Mouse (Mus musculus) liver, adult 2 months (tissue): ENCODE results near the gene Fars2. TPM values are rescaled to one million over a fixed set of nuclear protein-coding genes. Genes with fewer than 3 reads are reported as not detected.

Experiments
- DNase-seq: peaks from one replicate; pipeline ENCODE4 v3.0.0-alpha.2; 2011; ENCODE audit warnings: low read depth, low spot score; ENCODE audit errors: extremely low read depth
- H3K27ac ChIP-seq: fragments of 200-500 bp; replicated peaks from 2 replicates; pipeline ENCODE4 v1.5.1; 2012; ENCODE audit warnings: low read depth, mild to moderate bottlenecking, control low read depth, inconsistent platforms, low read length; ENCODE audit not compliant: insufficient read depth
- H3K27me3 ChIP-seq: fragments of 200-500 bp; 2 replicates; pipeline ENCODE4 v1.6.1; 2012; ENCODE audit warnings: mild to moderate bottlenecking, moderate library complexity, low read length, inconsistent platforms; ENCODE audit not compliant: control insufficient read depth, insufficient read depth
- H3K36me3 ChIP-seq: fragments of 200-500 bp; 2 replicates; pipeline ENCODE4 v1.6.1; 2012; ENCODE audit warnings: low read length, inconsistent platforms; ENCODE audit not compliant: control insufficient read depth, insufficient read depth
- H3K4me1 ChIP-seq: fragments of 200-500 bp; 2 replicates; pipeline ENCODE4 v1.6.1; 2011; ENCODE audit warnings: low read length; ENCODE audit not compliant: control insufficient read depth, insufficient read depth
- H3K4me3 ChIP-seq: fragments of 200-500 bp; 2 replicates; pipeline ENCODE4 v1.5.1; 2011; ENCODE audit warnings: low read depth, mild to moderate bottlenecking, control low read depth, low read length, moderate library complexity; ENCODE audit not compliant: insufficient read depth
- H3K79me2 ChIP-seq: fragments of 200-500 bp; 2 replicates; pipeline ENCODE4 v1.6.1; 2012; ENCODE audit warnings: inconsistent platforms, mild to moderate bottlenecking, low read length, moderate library complexity; ENCODE audit not compliant: control insufficient read depth, insufficient read depth
- H3K9ac ChIP-seq: fragments of 200-500 bp; 2 replicates; pipeline ENCODE4 v1.6.1; 2012; ENCODE audit warnings: low read depth, mild to moderate bottlenecking, control low read depth, inconsistent platforms, low read length
- CTCF ChIP-seq: fragments of 200-500 bp; IDR thresholded peaks from 2 replicates; pipeline ENCODE4 v1.5.1; 2011; ENCODE audit warnings: low read depth, low read length, control low read depth
- POLR2A ChIP-seq: fragments of 200-500 bp; IDR thresholded peaks from 2 replicates; pipeline ENCODE4 v1.6.1; 2011; ENCODE audit warnings: low read length, control low read depth; ENCODE audit not compliant: insufficient read depth; ENCODE audit errors: extremely low read depth
- WGBS: fragments of 180-500 bp; shearing (Covaris S2); methylation state at CpG from one replicate; pipeline ENCODE4 v1.1.7; 2018; 5-methylcytosine and 5-hydroxymethylcytosine counted together
- polyA plus RNA-seq: library from polyadenylated mRNA; depleted of rRNA; stranded (reverse); fragments of >200 nt; gene quantifications from 2 replicates; pipeline ENCODE4 v1.2.3, GENCODE M21; 2012
- total RNA-seq: library from RNA; depleted of rRNA; stranded (reverse); fragments of >200 nt; gene quantifications from 2 replicates; pipeline ENCODE4 v1.2.3, GENCODE M21; 2014

The Fars2 gene
- total and polyA plus RNA-seq, 2 experiments: 47.1 to 58.4 TPM

DNA sequence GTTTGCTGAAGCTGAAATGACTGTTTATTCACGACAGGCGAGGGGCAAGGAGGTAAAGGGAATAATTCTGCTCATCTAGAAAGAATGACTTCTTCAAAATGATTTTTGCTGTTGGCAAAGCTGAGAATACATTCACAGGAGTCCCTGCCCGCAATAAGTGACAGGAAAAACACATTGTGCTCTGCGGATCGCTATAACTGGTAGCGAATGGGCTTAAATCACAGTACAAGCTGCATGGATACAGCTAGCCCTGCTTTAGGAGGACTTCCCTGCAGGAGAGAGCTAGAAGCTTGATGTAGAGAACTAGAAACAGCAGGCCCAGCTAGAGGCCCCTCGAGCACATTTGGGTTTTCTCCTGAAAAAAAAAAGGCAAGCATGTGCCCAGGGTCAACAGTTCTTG lies 376.6 kb downstream of the Fars2 start:
- no peaks in the 10 kb centered on the region for H3K79me2 ChIP-seq
- H3K4me1 ChIP-seq: peaks cover 12% of the 10 kb centered on the region
- H3K36me3 ChIP-seq: no peaks in the 10 kb centered on the region
- TF ChIP-seq CTCF (no peak), POLR2A (no peak)
- H3K27me3 ChIP-seq: no peaks in the 10 kb centered on the region
- WGBS: 89% methylated on average over 7 of the region's 7 CpGs
- DNase-seq: no peak
- H3K9ac ChIP-seq: no peak overlapping the region
- H3K4me3 ChIP-seq: no peak overlapping the region
- no peak overlapping the region for H3K27ac ChIP-seq

- H3K9ac ChIP-seq: no peak overlapping the region
These were observed 378.8 kb downstream of the Fars2 start for GRCm38 (mm10) chr13:36495980-36496379.

DNA sequence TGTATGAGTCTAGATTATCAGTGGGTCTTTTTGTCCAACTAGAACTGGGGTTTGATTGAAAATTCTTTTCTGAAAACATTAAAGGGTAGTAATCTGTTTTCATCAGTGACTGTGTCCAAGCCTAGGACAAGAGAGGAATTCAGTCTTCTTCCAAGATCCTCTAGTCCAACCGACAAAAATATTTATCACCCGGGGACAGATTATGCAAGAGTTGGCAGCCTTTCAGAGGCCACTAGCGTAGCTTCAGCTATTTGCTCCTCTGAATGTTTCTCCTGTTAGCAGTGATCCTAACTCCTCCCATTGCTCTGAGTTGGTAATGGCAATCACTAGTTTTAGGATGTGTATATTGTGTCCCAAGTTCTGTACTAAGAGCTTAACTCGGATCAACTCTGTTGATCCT lies 380.1 kb downstream of the Fars2 start:
- peaks cover 2% of the 10 kb centered on the region; the same call in 1 of the 2 replicates for H3K4me1 ChIP-seq
- no peak overlapping the region for H3K9ac ChIP-seq
- H3K27ac ChIP-seq: peak overlapping the region; percentile 43; the same call in 1 of the 2 replicates
- H3K4me3 ChIP-seq: no peak overlapping the region
- H3K27me3 ChIP-seq: no peaks in the 10 kb centered on the region
- TF ChIP-seq POLR2A: no peak
- no peak for TF ChIP-seq CTCF
- peak; percentile 94 for DNase-seq
- 20% methylated on average over 4 of the region's 4 CpGs for WGBS
- H3K36me3 ChIP-seq: no peaks in the 10 kb centered on the region
- H3K79me2 ChIP-seq: no peaks in the 10 kb centered on the region

More at GRCm38 (mm10) chr13:36495980-36496379, 378.8 kb downstream of the Fars2 start:
- Histone ChIP-seq H3K4me1 (peaks cover 6% of the 10 kb centered on the region; the same call in 1 of the 2 replicates), H3K4me3 (no peak overlapping the region), H3K27ac (no peak overlapping the region), H3K36me3 (no peaks in the 10 kb centered on the region), H3K79me2 (no peaks in the 10 kb centered on the region), H3K27me3 (no peaks in the 10 kb centered on the region)
- no peak for TF ChIP-seq CTCF
- no peak for TF ChIP-seq POLR2A
- DNase-seq: no peak
- 93% methylated on average over 2 of the region's 2 CpGs for WGBS

GRCm38 (mm10) chr13:36500370-36500905 lies 383.2 kb downstream of the Fars2 start:
- no peaks in the 10 kb centered on the region for H3K27me3 ChIP-seq
- DNase-seq: no peak
- H3K79me2 ChIP-seq: no peaks in the 10 kb centered on the region
- no peak overlapping the region for H3K27ac ChIP-seq
- no peaks in the 10 kb centered on the region for H3K36me3 ChIP-seq
- TF ChIP-seq CTCF (no peak), POLR2A (no peak)
- H3K9ac ChIP-seq: no peak overlapping the region
- H3K4me3 ChIP-seq: no peak overlapping the region
- WGBS: 90% methylated on average over 4 of the region's 4 CpGs
- peaks cover 2% of the 10 kb centered on the region; the same call in 1 of the 2 replicates for H3K4me1 ChIP-seq

DNA sequence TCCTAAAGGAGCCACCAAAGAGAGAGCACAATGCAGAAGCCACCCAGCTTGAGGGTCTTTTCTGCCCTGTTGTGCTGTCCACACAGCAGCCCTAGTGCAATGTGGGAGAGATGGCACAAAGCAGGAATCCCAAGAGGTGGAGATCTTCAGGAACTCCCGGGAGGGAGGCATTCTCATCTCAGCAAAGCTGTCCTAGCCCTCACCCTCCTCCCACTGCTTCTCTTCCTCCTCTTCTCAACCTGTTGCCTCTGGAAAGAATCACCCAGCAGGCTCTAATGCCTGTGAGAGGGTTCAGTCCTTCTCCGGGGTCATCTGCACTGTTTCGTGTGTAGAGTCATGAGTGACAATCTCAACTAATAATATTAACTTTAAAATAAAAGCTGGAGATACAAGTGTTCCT lies 386.3 kb downstream of the Fars2 start:
- H3K4me1 ChIP-seq: no peaks in the 10 kb centered on the region
- DNase-seq: no peak
- WGBS: 97% methylated on average over 3 of the region's 3 CpGs

DNA sequence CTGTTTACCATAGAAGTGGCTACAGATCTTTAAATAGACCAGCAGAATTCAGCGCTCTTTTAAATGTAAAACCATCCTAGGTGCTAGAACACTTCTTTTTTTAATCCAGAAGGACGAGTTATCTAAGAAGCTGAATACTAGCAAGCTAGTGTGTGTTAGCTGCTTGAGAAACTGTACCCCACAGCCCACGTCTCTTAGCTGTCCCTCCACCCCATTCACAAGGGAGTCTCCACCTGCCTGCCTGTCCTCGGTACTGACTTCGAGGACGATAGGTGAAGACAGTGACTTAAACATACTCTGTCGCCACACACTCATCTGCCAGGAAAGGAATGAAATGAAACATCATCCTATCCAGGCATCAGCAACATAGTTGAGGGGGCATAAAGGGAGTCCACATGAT lies 386.8 kb downstream of the Fars2 start:
- WGBS: 94% methylated on average over 7 of the region's 7 CpGs
- H3K79me2 ChIP-seq: no peaks in the 10 kb centered on the region
- no peaks in the 10 kb centered on the region for H3K36me3 ChIP-seq
- DNase-seq: no peak
- no peak overlapping the region for H3K4me3 ChIP-seq
- no peak overlapping the region for H3K9ac ChIP-seq
- H3K27me3 ChIP-seq: no peaks in the 10 kb centered on the region
- TF ChIP-seq CTCF: no peak
- no peak for TF ChIP-seq POLR2A
- no peaks in the 10 kb centered on the region for H3K4me1 ChIP-seq
- no peak overlapping the region for H3K27ac ChIP-seq

More for the DNA sequence above, 386.3 kb downstream of the Fars2 start:
- no peak overlapping the region for H3K9ac ChIP-seq
- no peak for TF ChIP-seq CTCF
- TF ChIP-seq POLR2A: no peak
- no peak overlapping the region for H3K4me3 ChIP-seq
- H3K27me3 ChIP-seq: no peaks in the 10 kb centered on the region
- no peak overlapping the region for H3K27ac ChIP-seq
- H3K36me3 ChIP-seq: no peaks in the 10 kb centered on the region
- no peaks in the 10 kb centered on the region for H3K79me2 ChIP-seq
